Mouse (Mus musculus) neural tube, embryonic 11.5 days (tissue): ENCODE measurements around the gene Zfp128. TPM values are rescaled to one million over a fixed set of nuclear protein-coding genes. Genes with fewer than 3 reads are reported as not detected.
"Not testable (repeated sequence)": the region's sequence is repeated elsewhere in the genome, so short reads cannot be mapped to it uniquely, and the experiment has no call there.

ENCODE experiments used
- ATAC-seq: fragments of 200-750 bp; cut with Nextera tagmentation; 2 replicates; pipeline ENCODE4 v1.8.0; 2017; ENCODE audit warnings: moderate number of reproducible peaks, mild to moderate bottlenecking, moderate TSS enrichment, moderate library complexity; ENCODE audit not compliant: insufficient read depth, low FRiP score, low TSS enrichment
- DNase-seq: peaks from one replicate; pipeline ENCODE4 v3.0.0-alpha.2; 2015; ENCODE audit warnings: low spot score
- H3K27ac ChIP-seq: fragments of 300-500 bp; sonication (generic); 2 replicates; pipeline ENCODE4 v1.5.1; 2014; ENCODE audit warnings: low read depth, mild to moderate bottlenecking, low read length
- H3K27me3 ChIP-seq: fragments of 300-500 bp; sonication (generic); 2 replicates; pipeline ENCODE4 v1.6.1; 2014; ENCODE audit warnings: mild to moderate bottlenecking, low read length, mixed read lengths; ENCODE audit not compliant: control insufficient read depth, insufficient read depth
- H3K36me3 ChIP-seq: fragments of 300-500 bp; sonication (generic); 2 replicates; pipeline ENCODE4 v1.6.1; 2014; ENCODE audit warnings: mild to moderate bottlenecking, low read length, moderate library complexity, mixed read lengths; ENCODE audit not compliant: control insufficient read depth, insufficient read depth
- H3K4me1 ChIP-seq: fragments of 300-500 bp; sonication (generic); 2 replicates; pipeline ENCODE4 v1.6.1; 2014; ENCODE audit warnings: low read length, mixed read lengths; ENCODE audit not compliant: control insufficient read depth, insufficient read depth
- H3K4me2 ChIP-seq: fragments of 300-500 bp; sonication (generic); 2 replicates; pipeline ENCODE4 v1.6.1; 2014; ENCODE audit warnings: low read depth, mild to moderate bottlenecking, moderate library complexity
- H3K4me3 ChIP-seq: fragments of 300-500 bp; sonication (generic); 2 replicates; pipeline ENCODE4 v1.5.1; 2014; ENCODE audit warnings: low read depth, low read length
- H3K9ac ChIP-seq: fragments of 300-500 bp; sonication (generic); 2 replicates; pipeline ENCODE4 v1.6.1; 2014; ENCODE audit warnings: mild to moderate bottlenecking, low read length
- H3K9me3 ChIP-seq: fragments of 300-500 bp; sonication (generic); 2 replicates; pipeline ENCODE4 v1.6.1; 2016; ENCODE audit warnings: low read length; ENCODE audit not compliant: control insufficient read depth
- WGBS: fragments of 180-500 bp; shearing (Covaris S2); extraction: QIAGEN DNeasy Blood & Tissue Kit; methylation state at CpG from one replicate; pipeline ENCODE4 v1.1.7; 2014; 5-methylcytosine and 5-hydroxymethylcytosine counted together
- polyA plus RNA-seq: library from polyadenylated mRNA; unstranded; fragments of >200 nt; fragmentation: Nextera tagmentation; extraction: Ambion mirVana; gene quantifications from 2 replicates; pipeline ENCODE4 v1.2.1, GENCODE M21; 2014

Gene Zfp128
- polyA plus RNA-seq, result 7.0 and 8.1 TPM in 2 replicates

DNA sequence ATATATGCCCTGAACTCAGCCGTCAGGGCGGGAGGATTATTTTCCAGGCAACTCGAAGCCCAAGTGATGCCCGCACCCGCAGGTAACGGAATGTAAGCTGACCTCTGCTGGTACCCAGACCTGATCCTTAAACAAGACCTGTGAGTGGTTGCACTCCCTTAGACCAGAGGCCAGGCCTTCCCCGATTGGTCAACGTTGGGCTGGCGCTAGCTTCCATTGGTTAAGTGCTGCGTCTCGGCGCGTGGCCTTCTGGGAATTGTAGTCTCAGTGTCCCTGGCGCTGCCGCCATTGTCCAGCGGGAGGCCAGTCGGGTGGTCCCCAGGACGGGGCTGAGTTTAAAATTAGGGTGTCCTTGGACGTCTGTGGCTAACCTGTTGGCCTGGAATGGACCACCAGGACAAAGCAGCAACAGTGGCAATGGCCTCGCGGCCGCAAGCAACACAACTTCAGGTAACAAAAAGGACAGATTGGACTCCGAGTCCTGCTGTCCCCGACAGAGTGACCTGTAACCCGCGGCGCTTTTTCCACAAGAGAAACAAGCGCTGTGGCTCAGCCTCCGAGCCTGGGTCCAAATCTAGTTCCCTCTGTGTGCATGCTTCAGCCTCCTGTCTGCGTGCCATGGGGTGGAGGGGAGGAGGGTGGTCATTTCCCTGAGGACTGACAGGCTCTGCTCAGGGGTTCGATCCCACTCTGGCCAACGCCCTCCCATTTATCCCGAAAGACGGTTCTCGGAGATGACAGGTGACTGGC lies at the start of gene Zfp128:
Gene Zfp128, plus strand, starts transcription at position 267 of the 750 bp plus-strand sequence.
- Histone ChIP-seq H3K4me2 (peak within 1 kb of the TSS; percentile 66), H3K9ac (peak within 1 kb of the TSS; percentile 73), H3K9me3 (no peaks in the 10 kb centered on the region), H3K36me3 (peaks cover 5% of the 10 kb centered on the region; the same call in 1 of the 2 replicates), H3K27me3 (no peaks in the 10 kb centered on the region), H3K27ac (no peak within 1 kb of the TSS), H3K4me1 (peaks cover 7% of the 10 kb centered on the region; the same call in 1 of the 2 replicates), H3K4me3 (peak within 1 kb of the TSS; percentile 68)
- WGBS, result 1% methylated on average over 35 of the region's 35 CpGs
- DNase-seq, result peak; percentile 95
- ATAC-seq, result peak; percentile 99

DNA sequence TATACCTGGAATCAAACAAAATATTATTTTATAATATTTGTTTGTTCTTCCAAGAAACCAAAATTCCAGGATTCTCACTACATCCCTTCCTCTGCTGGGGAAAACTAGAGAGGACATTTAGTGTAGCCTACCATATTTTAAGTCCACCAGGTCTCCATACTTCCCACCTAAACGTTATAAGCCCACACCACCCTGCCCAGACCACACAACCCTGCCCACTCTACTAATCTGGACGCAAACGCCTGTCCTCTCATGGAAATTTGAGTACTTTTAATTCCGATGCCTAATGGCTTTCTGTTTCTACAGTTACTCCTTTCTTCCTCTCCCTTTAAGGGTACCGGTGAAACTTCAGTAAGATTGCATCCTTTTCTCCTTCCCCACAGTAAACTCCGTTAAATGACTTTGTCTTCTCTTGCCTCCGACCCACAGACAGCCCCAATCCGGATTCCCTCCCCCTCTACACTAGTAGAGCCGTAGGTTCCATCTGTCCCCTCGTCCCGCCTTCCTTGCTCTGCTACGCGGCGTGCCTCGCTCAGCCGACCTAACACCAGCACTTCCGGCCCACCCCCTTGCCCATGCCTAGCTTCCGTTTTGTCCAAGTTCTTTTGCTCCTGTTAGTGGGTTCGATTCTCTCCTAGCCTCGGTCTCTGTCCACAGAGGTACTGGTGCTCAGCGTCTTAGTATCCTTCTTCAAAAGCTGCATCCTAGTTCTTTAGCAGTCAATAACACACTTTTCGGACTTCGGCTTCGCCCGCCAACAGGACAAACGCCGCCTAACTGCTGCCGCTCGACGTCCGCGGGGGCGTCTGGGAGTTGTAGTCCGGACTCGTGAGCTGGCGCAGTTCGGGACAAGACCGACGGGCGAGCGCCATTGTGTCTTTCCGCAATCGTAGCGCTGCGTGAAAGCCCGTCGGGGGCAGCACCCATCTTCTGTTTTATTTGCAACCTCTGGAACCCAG lies 46.5 kb upstream of the Zfp128 start, which contains the start of gene Zfp110:
Gene Zfp110, plus strand, starts transcription at position 600 of the 959 bp plus-strand sequence.
- Histone ChIP-seq H3K9ac (peak within 1 kb of the TSS; percentile 60), H3K9me3 (peaks cover 17% of the 10 kb centered on the region), H3K4me2 (peak within 1 kb of the TSS; percentile 43), H3K4me3 (peak within 1 kb of the TSS; percentile 41), H3K27ac (no peak within 1 kb of the TSS), H3K4me1 (no peaks in the 10 kb centered on the region), H3K27me3 (no peaks in the 10 kb centered on the region), H3K36me3 (peaks cover 17% of the 10 kb centered on the region)
- DNase-seq, result peak; percentile 92
- WGBS, result 4% methylated on average over 47 of the region's 47 CpGs
- ATAC-seq, result peak; percentile 97

DNA sequence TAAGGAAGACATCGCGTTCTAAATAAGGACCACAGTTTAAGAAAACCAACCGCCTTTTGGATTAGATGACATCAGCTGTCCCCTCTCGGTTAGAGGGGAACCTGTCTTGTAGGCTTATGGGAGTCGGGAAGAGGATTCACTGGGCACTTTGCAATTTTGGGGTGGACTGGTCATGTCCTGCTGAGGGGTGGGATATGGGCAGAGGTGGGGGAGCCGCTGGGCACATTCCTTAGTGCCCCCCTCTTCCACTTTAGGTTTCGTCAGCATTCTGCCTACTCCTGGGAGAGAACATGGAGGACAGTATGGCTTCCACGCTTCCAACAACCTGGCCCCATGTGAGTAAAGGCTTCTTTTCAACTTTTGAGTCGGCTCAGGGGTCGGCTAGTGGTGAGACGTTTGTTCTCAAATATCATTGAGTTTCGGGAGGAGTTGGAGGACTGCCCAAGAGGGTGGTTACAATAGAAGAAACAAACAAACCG lies 45.7 kb upstream of the Zfp128 start:
- DNase-seq, result no peak
- ATAC-seq, result peak; percentile 58

DNA sequence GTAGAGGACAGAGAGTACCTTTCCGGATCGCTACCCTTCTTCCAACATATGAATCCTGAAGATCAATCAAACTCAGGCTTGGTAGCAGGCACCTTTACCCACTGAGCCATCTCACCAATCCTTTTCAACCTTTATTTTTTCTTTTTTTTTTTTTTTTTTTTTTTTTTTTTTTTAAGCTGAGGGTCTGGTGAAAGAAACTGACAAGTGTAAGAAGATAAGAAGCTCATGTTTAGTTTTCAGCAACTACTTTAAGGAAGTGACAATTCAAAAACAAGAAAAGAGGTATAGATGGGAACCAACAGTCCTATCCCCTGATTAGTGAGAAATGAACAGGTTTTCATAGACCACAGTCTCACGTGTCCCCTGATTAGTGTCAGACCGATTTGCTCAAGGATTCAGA lies 45.2 kb upstream of the Zfp128 start:
- Histone ChIP-seq H3K27ac (no peak overlapping the region), H3K4me3 (peak overlapping the region; percentile 41), H3K9me3 (peaks cover 25% of the 10 kb centered on the region), H3K4me1 (no peaks in the 10 kb centered on the region), H3K4me2 (peak overlapping the region; percentile 43), H3K36me3 (peaks cover 21% of the 10 kb centered on the region), H3K27me3 (no peaks in the 10 kb centered on the region), H3K9ac (no peak overlapping the region)
- WGBS, result 97% methylated on average over 4 of the region's 4 CpGs
- DNase-seq (no peak), ATAC-seq (no peak)

More for the DNA sequence above, 45.7 kb upstream of the Zfp128 start:
- 45% methylated on average over 13 of the region's 13 CpGs for WGBS
- Histone ChIP-seq H3K4me3 (peak overlapping the region; percentile 41), H3K36me3 (peaks cover 20% of the 10 kb centered on the region), H3K27me3 (no peaks in the 10 kb centered on the region), H3K9ac (peak overlapping the region; percentile 60), H3K9me3 (peaks cover 23% of the 10 kb centered on the region), H3K4me2 (peak overlapping the region; percentile 43), H3K4me1 (no peaks in the 10 kb centered on the region), H3K27ac (no peak overlapping the region)

DNA sequence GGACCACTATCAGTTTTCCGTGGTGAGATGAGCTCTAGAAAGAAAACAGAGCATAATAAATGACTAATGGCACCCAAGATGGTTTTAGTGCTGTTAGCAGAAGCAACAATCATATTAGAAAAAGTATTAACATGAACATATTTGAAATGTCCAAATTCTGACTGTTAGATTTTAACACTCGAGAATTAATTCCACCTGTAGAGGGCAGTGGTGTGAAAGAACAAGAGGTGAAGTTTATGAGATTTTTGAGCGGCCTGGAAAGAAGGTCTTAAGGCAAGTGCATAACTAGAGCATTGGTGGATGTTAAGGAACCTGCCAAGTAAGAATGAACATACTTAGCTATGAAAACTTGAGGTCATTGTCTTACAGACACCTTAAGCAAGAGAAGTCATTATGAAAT lies 6.7 kb upstream of the Zfp128 start:
- Histone ChIP-seq H3K36me3 (no peaks in the 10 kb centered on the region), H3K9ac (no peak overlapping the region), H3K9me3 (no peaks in the 10 kb centered on the region), H3K27me3 (no peaks in the 10 kb centered on the region), H3K4me3 (no peak overlapping the region), H3K4me2 (no peak overlapping the region), H3K4me1 (no peaks in the 10 kb centered on the region), H3K27ac (no peak overlapping the region)
- ATAC-seq (no peak), DNase-seq (no peak)
- WGBS, result 33% methylated on average over 3 of the region's 3 CpGs

DNA sequence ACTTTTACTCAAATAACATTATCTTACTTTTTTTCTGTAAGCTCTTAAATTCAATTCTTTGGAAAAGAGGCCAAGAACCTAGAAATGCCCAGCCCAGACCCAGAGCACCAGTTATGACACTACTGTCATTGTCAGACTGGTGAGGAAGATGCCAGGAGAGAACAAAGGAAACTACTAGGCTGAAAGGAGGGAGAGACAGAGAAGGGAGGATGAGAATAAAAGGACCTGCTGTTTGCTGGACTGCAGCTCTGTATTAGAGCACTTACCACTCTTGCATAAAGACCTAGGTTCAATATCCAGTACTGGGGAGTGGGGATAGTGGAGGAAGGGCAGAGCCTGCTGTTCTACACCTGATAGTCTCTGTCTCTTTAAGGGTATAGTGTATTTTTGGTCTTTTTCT lies 941 bp upstream of the Zfp128 start:
- no peak overlapping the region for H3K4me2 ChIP-seq
- ATAC-seq, result no peak

DNA sequence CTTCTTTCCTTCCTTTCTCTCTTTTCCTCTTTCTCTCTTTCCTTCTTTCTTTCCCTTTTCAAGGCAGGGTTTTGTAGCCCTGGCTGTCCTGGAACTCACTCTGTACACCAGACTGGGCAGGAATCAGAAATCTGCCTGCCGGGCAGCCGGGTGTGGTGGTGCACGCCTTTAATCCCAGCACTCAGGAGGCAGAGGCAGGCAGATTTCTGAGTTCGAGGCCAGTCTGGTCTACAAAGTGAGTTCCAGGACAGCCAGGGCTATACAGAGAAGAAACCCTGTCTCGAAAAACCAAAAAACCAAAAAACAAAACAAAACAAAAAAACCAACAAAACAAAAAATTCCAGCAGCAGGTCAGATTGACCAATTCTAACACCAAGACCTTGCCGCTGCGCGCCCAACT lies 480 bp upstream of the Zfp128 start:
- WGBS, result 48% methylated on average over 8 of the region's 8 CpGs
- Histone ChIP-seq H3K4me2 (peak overlapping the region; percentile 66), H3K4me3 (peak overlapping the region; percentile 68), H3K9ac (0 out of 2 replicates have a peak overlapping the region, but pooled peaks have one; percentile 33)
- H3K4me1 ChIP-seq, H3K36me3 ChIP-seq, H3K9me3 ChIP-seq, DNase-seq, H3K27ac ChIP-seq, H3K27me3 ChIP-seq: not testable (repeated sequence)
- 0 out of 2 replicates have a peak, but pooled peaks have one; percentile 16 for ATAC-seq

More for the DNA sequence above, 941 bp upstream of the Zfp128 start:
- peaks cover 2% of the 10 kb centered on the region; the same call in 1 of the 2 replicates for H3K36me3 ChIP-seq
- no peaks in the 10 kb centered on the region for H3K9me3 ChIP-seq
- no peak overlapping the region for H3K9ac ChIP-seq
- no peak for DNase-seq
- no peaks in the 10 kb centered on the region for H3K27me3 ChIP-seq
- no peak overlapping the region for H3K27ac ChIP-seq
- H3K4me1 ChIP-seq, result peaks cover 7% of the 10 kb centered on the region; the same call in 1 of the 2 replicates
- no peak overlapping the region for H3K4me3 ChIP-seq

DNA sequence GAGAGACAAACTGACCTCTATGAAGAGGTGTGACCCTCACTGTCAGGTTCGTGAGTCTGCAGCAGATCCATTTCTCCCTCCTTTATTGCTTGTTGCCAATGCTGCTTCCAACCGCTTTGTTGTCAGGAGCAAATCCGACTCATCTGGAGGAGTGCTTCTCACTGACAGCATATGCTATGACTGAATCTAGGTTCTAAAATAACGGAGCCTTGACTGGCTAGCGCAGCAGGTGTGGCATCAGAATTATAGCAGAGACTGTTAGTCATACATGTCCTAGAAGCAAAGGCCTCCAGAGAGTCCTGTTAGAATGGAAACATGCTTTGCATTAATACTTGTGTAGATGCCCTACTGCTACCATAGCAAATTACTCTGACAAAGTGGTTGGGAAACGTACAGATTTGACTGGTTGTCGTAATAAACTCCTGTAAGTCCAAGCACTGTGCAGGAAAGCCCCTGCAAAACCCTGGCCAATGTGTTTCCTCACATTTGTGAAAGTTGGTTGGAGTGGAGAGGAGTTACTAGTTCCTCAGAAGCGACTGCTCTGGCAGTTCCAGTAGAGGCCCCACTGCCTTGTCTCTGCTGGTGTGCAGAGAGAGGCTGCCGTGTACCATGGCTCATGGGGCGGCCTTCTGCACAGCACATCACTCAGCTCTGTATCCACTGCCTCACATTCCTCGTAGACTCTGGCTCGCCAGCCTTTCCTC lies 5.7 kb downstream of the Zfp128 start:
- Histone ChIP-seq H3K27me3 (no peaks in the 10 kb centered on the region), H3K27ac (no peak overlapping the region), H3K4me2 (no peak overlapping the region), H3K4me3 (no peak overlapping the region), H3K9ac (no peak overlapping the region), H3K36me3 (peaks cover 15% of the 10 kb centered on the region), H3K4me1 (peaks cover 4% of the 10 kb centered on the region; the same call in 1 of the 2 replicates), H3K9me3 (no peaks in the 10 kb centered on the region)
- WGBS, result 93% methylated on average over 12 of the region's 12 CpGs
- DNase-seq (no peak), ATAC-seq (no peak)
